ENCODE assay signal across 10 mouse cellular contexts in genomic region chr10:81288601-81289000, GRCm38 (mm10). TPM values are rescaled to one million over a fixed set of nuclear protein-coding genes. Genes with fewer than 3 reads are reported as not detected.
DNase-seq lines count a peak whose midpoint lies in the region; ATAC-seq and TF ChIP-seq lines count a peak whose summit lies in the region.
"Had no signal": no experiment of that assay in that cellular context is flagged by ENCODE, and none has a peak within 500 bp of the region (broad histone marks: within the 10 kb centered on the region; RNA-seq: fewer than 3 reads in every experiment).

No protein-coding gene starts in this region.

- peak in 1 of 2 experiments; percentile 60 for DNase-seq in layer of hippocampus, adult 2 months (ENCODE audit: low spot score in 2 of 2)
- no peak for DNase-seq in layer of hippocampus, adult 9-11 months
- no peak for DNase-seq in CH12.LX (ENCODE audit: extremely low read depth)
- peak; percentile 82 for DNase-seq in R1 (ENCODE audit: low read depth, low spot score)
- peak; percentile 67 for DNase-seq in thymus, postnatal 25 days
- DNase-seq in adrenal gland, postnatal 25 days: no peak
- DNase-seq in layer of hippocampus, adult 9-10 months (ENCODE audit: low spot score): no peak

- H3K36me3 ChIP-seq in CH12.LX (replicated peaks in 1 of 2; ENCODE audit: control insufficient read depth in 1 of 2, insufficient read depth in 1 of 2, low read length in 1 of 2): no peaks in the 10 kb centered on the region
- no peaks in the 10 kb centered on the region for H3K36me3 ChIP-seq in intestine, postnatal 0 days (ENCODE audit: control insufficient read depth, insufficient read depth)
- H3K36me3 ChIP-seq: embryonic facial prominence, embryonic 12.5 days; limb, embryonic 13.5 days had no signal

- H3K4me3 ChIP-seq in layer of hippocampus, adult 2 months: no peak overlapping the region
- no peak overlapping the region for H3K4me3 ChIP-seq in CH12.LX (replicated peaks in 1 of 3; ENCODE audit: low read depth in 2 of 3, low read length in 2 of 3, poor library complexity in 1 of 3)
- H3K4me3 ChIP-seq in intestine, postnatal 0 days (ENCODE audit: low read depth, low read length): no peak overlapping the region
- H3K4me3 ChIP-seq: embryonic facial prominence, embryonic 12.5 days; limb, embryonic 13.5 days had no signal

- in situ Hi-C loops in CH12.LX (cut with MboI; ENCODE audit: low pct_ligation_motif_present, low pct_unique_long_range_greater_than_20kb, low sequenced_read_pairs): loop anchor here (5.0 kb wide), 1 partner anchor 91 kb away; no protein-coding TSS in a partner anchor

- no peak overlapping the region for H3K9ac ChIP-seq in CH12.LX (ENCODE audit: insufficient read depth, low read depth)
- no peak overlapping the region for H3K9ac ChIP-seq in intestine, postnatal 0 days (ENCODE audit: low read depth, low read length)
- H3K9ac ChIP-seq: embryonic facial prominence, embryonic 12.5 days; limb, embryonic 13.5 days had no signal

- dilution Hi-C loops in CH12.LX (cut with MboI; ENCODE audit: extremely low pct_ligation_motif_present, extremely low pct_unique_long_range_greater_than_20kb, low sequenced_read_pairs): no loop called here

- no peak overlapping the region for H3K4me2 ChIP-seq in CH12.LX (ENCODE audit: insufficient read depth, low read depth, poor library complexity, severe bottlenecking)
- peak overlapping the region; percentile 60 for H3K4me2 ChIP-seq in intestine, postnatal 0 days (replicated peaks; ENCODE audit: low read depth)
- H3K4me2 ChIP-seq: embryonic facial prominence, embryonic 12.5 days; limb, embryonic 13.5 days had no signal

- 40% methylated on average over 6 of the region's 6 CpGs for WGBS in intestine, postnatal 0 days

- H3K9me3 ChIP-seq in CH12.LX (replicated peaks; ENCODE audit: low read length): no peaks in the 10 kb centered on the region
- H3K9me3 ChIP-seq in intestine, postnatal 0 days (ENCODE audit: control insufficient read depth): no peaks in the 10 kb centered on the region
- H3K9me3 ChIP-seq: embryonic facial prominence, embryonic 12.5 days; limb, embryonic 13.5 days had no signal

- TF ChIP-seq EP300 in CH12.LX (IDR thresholded peaks at IDR 0.05; ENCODE audit: low read length): no peak

- H3K4me1 ChIP-seq in CH12.LX (ENCODE audit: control insufficient read depth in 1 of 2, insufficient read depth in 2 of 2): peaks cover 9 to 55% of the 10 kb centered on the region in 2 experiments; a peak in 3 of 4 replicates
- H3K4me1 ChIP-seq in intestine, postnatal 0 days (replicated peaks; ENCODE audit: control insufficient read depth, insufficient read depth, low read length): peaks cover 8% of the 10 kb centered on the region

- H3K79me2 ChIP-seq in CH12.LX (replicated peaks; ENCODE audit: control insufficient read depth, extremely low read depth, insufficient read depth, poor library complexity, severe bottlenecking): peaks cover 4% of the 10 kb centered on the region

- no peak overlapping the region for H3K27ac ChIP-seq in layer of hippocampus, adult 2 months
- H3K27ac ChIP-seq in CH12.LX (ENCODE audit: insufficient read depth, low read depth): no peak overlapping the region
- H3K27ac ChIP-seq in intestine, postnatal 0 days (ENCODE audit: low read depth, low read length): peak overlapping the region; percentile 23
- H3K27ac ChIP-seq: embryonic facial prominence, embryonic 12.5 days; limb, embryonic 13.5 days had no signal

- peaks cover 19% of the 10 kb centered on the region for H3K27me3 ChIP-seq in CH12.LX (replicated peaks)
- H3K27me3 ChIP-seq in intestine, postnatal 0 days (replicated peaks; ENCODE audit: control insufficient read depth, insufficient read depth, low read length): no peaks in the 10 kb centered on the region

- TF ChIP-seq CTCF in layer of hippocampus, adult 2 months (conservative IDR thresholded peaks at IDR 0.05): peak; percentile 77
- TF ChIP-seq CTCF in CH12.LX (conservative IDR thresholded peaks at IDR 0.05 in 1 of 2, IDR thresholded peaks at IDR 0.05 in 1 of 2; ENCODE audit: low read depth in 2 of 2, low read length in 2 of 2): peak; percentile 60 to 78
- TF ChIP-seq CTCF in intestine, postnatal 0 days (IDR thresholded peaks at IDR 0.05; ENCODE audit: low read depth): peak; percentile 75

- no peak for ATAC-seq in intestine, postnatal 0 days

- peak; percentile 40 for TF ChIP-seq RAD21 in CH12.LX (IDR thresholded peaks at IDR 0.05; ENCODE audit: low read depth, low read length)

- no peak for TF ChIP-seq POLR2A in CH12.LX (IDR thresholded peaks at IDR 0.05; ENCODE audit: low read depth, low read length)

TF ChIP-seq in CH12.LX, 34 proteins besides CTCF, POLR2A, EP300 and RAD21:
- TF ChIP-seq TBP (conservative IDR thresholded peaks at IDR 0.05; ENCODE audit: low read depth, low read length) (no peak), MXI1 (IDR thresholded peaks at IDR 0.05; ENCODE audit: low read depth, low read length) (no peak), CHD1 (IDR thresholded peaks at IDR 0.05; ENCODE audit: low read depth, low read length) (no peak), MAX (IDR thresholded peaks at IDR 0.05; ENCODE audit: low read length) (no peak), IRF4 (IDR thresholded peaks at IDR 0.05; ENCODE audit: low read depth, low read length) (no peak), UBTF (IDR thresholded peaks at IDR 0.05; ENCODE audit: low read depth, low read length) (no peak), HCFC1 (IDR thresholded peaks at IDR 0.05; ENCODE audit: low read depth, low read length) (no peak), SMC3 (IDR thresholded peaks at IDR 0.05; ENCODE audit: low read depth, low read length) (0 out of 2 replicates have a peak, but pooled peaks have one; percentile 13), SIN3A (IDR thresholded peaks at IDR 0.05; ENCODE audit: low read length) (no peak), NRF1 (IDR thresholded peaks at IDR 0.05; ENCODE audit: low read depth, low read length) (no peak), MYC (IDR thresholded peaks at IDR 0.05; ENCODE audit: low read depth, low read length) (0 out of 2 replicates have a peak, but pooled peaks have one; percentile 44), JUND (conservative IDR thresholded peaks at IDR 0.05; ENCODE audit: low read depth, low read length) (no peak), ZC3H11A (IDR thresholded peaks at IDR 0.05; ENCODE audit: low read depth, low read length) (no peak)
TF ChIP-seq in CH12.LX: peak in this region for 2.

RNA-seq across cellular contexts. Expression of gene Tjp3, which starts 2.8 kb away (rescaled TPM):
- under 1 TPM; 0.54 to 0.91 TPM for total RNA-seq in layer of hippocampus, adult 2 months (2021)
- total RNA-seq in CH12.LX (2012; rRNA removed) (4.8 and 7.2 TPM in 2 replicates), CH12.LX (2014; rRNA removed) (0.42 TPM in 1 of 2 replicates, not detected in the other)
- 0.76 and 0.97 TPM in 2 replicates for polyA plus RNA-seq in CH12.LX (2012; ENCODE audit: insufficient read length, low read depth)
- 43.2 and 43.4 TPM in 2 replicates for polyA plus RNA-seq in intestine, postnatal 0 days (2015; fragmentation: Nextera tagmentation; extraction: Ambion mirVana)
- total RNA-seq in adrenal gland, postnatal 25 days (2021): 0.18 TPM in 1 of 2 replicates, not detected in the other

RNA-seq across cellular contexts. Expression of gene Pip5k1c, which starts 4.2 kb away (rescaled TPM):
- 100 to 1,000 TPM; 308 to 314 TPM for total RNA-seq in layer of hippocampus, adult 2 months (2021)
- 12.6 and 17.9 TPM in 2 replicates for total RNA-seq in CH12.LX (2012; rRNA removed)
- total RNA-seq in CH12.LX (2014; rRNA removed): 11.4 and 11.7 TPM in 2 replicates
- polyA plus RNA-seq in CH12.LX (2012; ENCODE audit: insufficient read length, low read depth): 46.7 and 51.4 TPM in 2 replicates
- polyA plus RNA-seq in intestine, postnatal 0 days (2015; fragmentation: Nextera tagmentation; extraction: Ambion mirVana): 27.2 and 27.6 TPM in 2 replicates
- total RNA-seq in adrenal gland, postnatal 25 days (2021): 44.6 and 51.8 TPM in 2 replicates

RNA-seq across cellular contexts. Expression of gene Apba3, which starts 21.8 kb away (rescaled TPM):
- 10 to 100 TPM; 32.6 to 37.3 TPM for total RNA-seq in layer of hippocampus, adult 2 months (2021)
- total RNA-seq in CH12.LX (2012; rRNA removed) (104 and 149 TPM in 2 replicates), CH12.LX (2014; rRNA removed) (40.2 and 43.4 TPM in 2 replicates)
- 43.2 and 47.4 TPM in 2 replicates for polyA plus RNA-seq in CH12.LX (2012; ENCODE audit: insufficient read length, low read depth)
- polyA plus RNA-seq in intestine, postnatal 0 days (2015; fragmentation: Nextera tagmentation; extraction: Ambion mirVana): 75.2 and 75.4 TPM in 2 replicates
- total RNA-seq in adrenal gland, postnatal 25 days (2021): 70.4 and 110 TPM in 2 replicates

RNA-seq across cellular contexts. Expression of gene Mrpl54, which starts 21.9 kb away (rescaled TPM):
- total RNA-seq in layer of hippocampus, adult 2 months (2021): 10 to 100 TPM; 37.4 to 42.0 TPM
- 128 and 140 TPM in 2 replicates for total RNA-seq in CH12.LX (2012; rRNA removed)
- 131 and 167 TPM in 2 replicates for total RNA-seq in CH12.LX (2014; rRNA removed)
- 104 and 120 TPM in 2 replicates for polyA plus RNA-seq in CH12.LX (2012; ENCODE audit: insufficient read length, low read depth)
- polyA plus RNA-seq in intestine, postnatal 0 days (2015; fragmentation: Nextera tagmentation; extraction: Ambion mirVana): 268 and 287 TPM in 2 replicates
- 116 and 128 TPM in 2 replicates for total RNA-seq in adrenal gland, postnatal 25 days (2021)

RNA-seq across cellular contexts. Expression of gene Cactin, which starts 32.3 kb away (rescaled TPM):
- total RNA-seq in layer of hippocampus, adult 2 months (2021): 10 to 100 TPM; 27.6 to 30.7 TPM
- total RNA-seq in CH12.LX (2012; rRNA removed) (34.6 and 39.7 TPM in 2 replicates), CH12.LX (2014; rRNA removed) (19.9 and 21.4 TPM in 2 replicates)
- 39.3 and 39.5 TPM in 2 replicates for polyA plus RNA-seq in CH12.LX (2012; ENCODE audit: insufficient read length, low read depth)
- 14.7 and 15.0 TPM in 2 replicates for polyA plus RNA-seq in intestine, postnatal 0 days (2015; fragmentation: Nextera tagmentation; extraction: Ambion mirVana)
- 44.0 and 45.7 TPM in 2 replicates for total RNA-seq in adrenal gland, postnatal 25 days (2021)

Comparison
In these comparisons a context has a peak if more than half of its experiments do, and no peak if none do; other contexts are left out.
1. DNase-seq: peak in R1 (single experiment) and thymus, postnatal 25 days (single experiment); none in layer of hippocampus, adult 9-11 months (single experiment), CH12.LX (single experiment), adrenal gland, postnatal 25 days (single experiment) and layer of hippocampus, adult 9-10 months (single experiment).
2. Peak in every context shown above with its lines, with median percentiles within 50 percentile points of each other: CTCF ChIP-seq.